Mouse (Mus musculus) liver, adult 2 months (tissue): ENCODE measurements around the gene Htr5a. TPM values are rescaled to one million over a fixed set of nuclear protein-coding genes. Genes with fewer than 3 reads are reported as not detected.
A peak's percentile ranks its signal among the peaks of the same experiment; 100 is the strongest.

Source experiments
- DNase-seq: peaks from one replicate; pipeline ENCODE4 v3.0.0-alpha.2; 2011; ENCODE audit warnings: low read depth, low spot score; ENCODE audit errors: extremely low read depth
- H3K27ac ChIP-seq: fragments of 200-500 bp; replicated peaks from 2 replicates; pipeline ENCODE4 v1.5.1; 2012; ENCODE audit warnings: low read depth, mild to moderate bottlenecking, control low read depth, inconsistent platforms, low read length; ENCODE audit not compliant: insufficient read depth
- H3K27me3 ChIP-seq: fragments of 200-500 bp; 2 replicates; pipeline ENCODE4 v1.6.1; 2012; ENCODE audit warnings: mild to moderate bottlenecking, moderate library complexity, low read length, inconsistent platforms; ENCODE audit not compliant: control insufficient read depth, insufficient read depth
- H3K36me3 ChIP-seq: fragments of 200-500 bp; 2 replicates; pipeline ENCODE4 v1.6.1; 2012; ENCODE audit warnings: low read length, inconsistent platforms; ENCODE audit not compliant: control insufficient read depth, insufficient read depth
- H3K4me1 ChIP-seq: fragments of 200-500 bp; 2 replicates; pipeline ENCODE4 v1.6.1; 2011; ENCODE audit warnings: low read length; ENCODE audit not compliant: control insufficient read depth, insufficient read depth
- H3K4me3 ChIP-seq: fragments of 200-500 bp; 2 replicates; pipeline ENCODE4 v1.5.1; 2011; ENCODE audit warnings: low read depth, mild to moderate bottlenecking, control low read depth, low read length, moderate library complexity; ENCODE audit not compliant: insufficient read depth
- H3K79me2 ChIP-seq: fragments of 200-500 bp; 2 replicates; pipeline ENCODE4 v1.6.1; 2012; ENCODE audit warnings: inconsistent platforms, mild to moderate bottlenecking, low read length, moderate library complexity; ENCODE audit not compliant: control insufficient read depth, insufficient read depth
- H3K9ac ChIP-seq: fragments of 200-500 bp; 2 replicates; pipeline ENCODE4 v1.6.1; 2012; ENCODE audit warnings: low read depth, mild to moderate bottlenecking, control low read depth, inconsistent platforms, low read length
- CTCF ChIP-seq: fragments of 200-500 bp; IDR thresholded peaks from 2 replicates; pipeline ENCODE4 v1.5.1; 2011; ENCODE audit warnings: low read depth, low read length, control low read depth
- POLR2A ChIP-seq: fragments of 200-500 bp; IDR thresholded peaks from 2 replicates; pipeline ENCODE4 v1.6.1; 2011; ENCODE audit warnings: low read length, control low read depth; ENCODE audit not compliant: insufficient read depth; ENCODE audit errors: extremely low read depth
- WGBS: fragments of 180-500 bp; shearing (Covaris S2); methylation state at CpG from one replicate; pipeline ENCODE4 v1.1.7; 2018; 5-methylcytosine and 5-hydroxymethylcytosine counted together
- polyA plus RNA-seq: library from polyadenylated mRNA; depleted of rRNA; stranded (reverse); fragments of >200 nt; gene quantifications from 2 replicates; pipeline ENCODE4 v1.2.3, GENCODE M21; 2012; rRNA removed
- total RNA-seq: library from RNA; depleted of rRNA; stranded (reverse); fragments of >200 nt; gene quantifications from 2 replicates; pipeline ENCODE4 v1.2.3, GENCODE M21; 2014; rRNA removed

Gene Htr5a
- not detected in 2 replicates for total RNA-seq
- polyA plus RNA-seq: not detected in 2 replicates

GRCm38 (mm10) chr5:27841701-27842295 lies at the start of gene Htr5a:
Gene Htr5a (plus strand): TSS chr5:27842149.
- Histone ChIP-seq H3K4me1 (no peaks in the 10 kb centered on the region), H3K36me3 (no peaks in the 10 kb centered on the region), H3K79me2 (no peaks in the 10 kb centered on the region), H3K27me3 (peaks cover 7% of the 10 kb centered on the region; the same call in 1 of the 2 replicates), H3K27ac (no peak within 1 kb of the TSS), H3K4me3 (no peak within 1 kb of the TSS), H3K9ac (no peak within 1 kb of the TSS)
- TF ChIP-seq POLR2A (no peak), CTCF (no peak)
- no peak for DNase-seq
- WGBS: 6% methylated on average over 25 of the region's 25 CpGs

GRCm38 (mm10) chr5:27792173-27792470 lies 49.8 kb upstream of the Htr5a start:
- TF ChIP-seq CTCF (no peak), POLR2A (no peak)
- H3K27ac ChIP-seq: peak overlapping the region; percentile 90
- peaks cover 2% of the 10 kb centered on the region; the same call in 1 of the 2 replicates for H3K79me2 ChIP-seq
- peak overlapping the region; percentile 88 for H3K9ac ChIP-seq
- H3K4me3 ChIP-seq: peak overlapping the region; percentile 80
- peaks cover 5% of the 10 kb centered on the region; the same call in 1 of the 2 replicates for H3K36me3 ChIP-seq
- 20% methylated on average over 8 of the region's 8 CpGs for WGBS
- no peaks in the 10 kb centered on the region for H3K27me3 ChIP-seq
- no peak for DNase-seq
- peaks cover 7% of the 10 kb centered on the region for H3K4me1 ChIP-seq

- Histone ChIP-seq H3K79me2 (peaks cover 2% of the 10 kb centered on the region; the same call in 1 of the 2 replicates), H3K27ac (no peak overlapping the region), H3K4me1 (peaks cover 7% of the 10 kb centered on the region), H3K9ac (no peak overlapping the region), H3K4me3 (no peak overlapping the region), H3K36me3 (peaks cover 1% of the 10 kb centered on the region; the same call in 1 of the 2 replicates), H3K27me3 (no peaks in the 10 kb centered on the region)
- TF ChIP-seq CTCF: no peak
- no peak for TF ChIP-seq POLR2A
- DNase-seq: no peak
- 65% methylated on average over 9 of the region's 9 CpGs for WGBS
Observed at GRCm38 (mm10) chr5:27792531-27793205, 49.3 kb upstream of the Htr5a start.

- Histone ChIP-seq H3K79me2 (peaks cover 2% of the 10 kb centered on the region; the same call in 1 of the 2 replicates), H3K4me3 (no peak overlapping the region), H3K36me3 (no peaks in the 10 kb centered on the region), H3K27ac (no peak overlapping the region), H3K4me1 (peaks cover 7% of the 10 kb centered on the region), H3K27me3 (no peaks in the 10 kb centered on the region), H3K9ac (no peak overlapping the region)
- DNase-seq: peak; percentile 57
- WGBS: 11% methylated on average over 1 of the region's 1 CpGs
- TF ChIP-seq POLR2A (no peak), CTCF (peak; percentile 88)
Observed at GRCm38 (mm10) chr5:27793923-27794322, 48.0 kb upstream of the Htr5a start.

GRCm38 (mm10) chr5:27814282-27814681 lies 27.7 kb upstream of the Htr5a start:
- Histone ChIP-seq H3K27ac (no peak overlapping the region), H3K79me2 (no peaks in the 10 kb centered on the region), H3K4me3 (no peak overlapping the region), H3K36me3 (no peaks in the 10 kb centered on the region), H3K4me1 (no peaks in the 10 kb centered on the region), H3K9ac (no peak overlapping the region), H3K27me3 (no peaks in the 10 kb centered on the region)
- WGBS: 79% methylated on average over 2 of the region's 2 CpGs
- no peak for TF ChIP-seq CTCF
- TF ChIP-seq POLR2A: no peak
- DNase-seq: no peak
